Mouse (Mus musculus): ENCODE results near the gene Tbl1xr1. TPM values are rescaled to one million over a fixed set of nuclear protein-coding genes. Genes with fewer than 3 reads are reported as not detected.

Gene Tbl1xr1
- polyA plus RNA-seq, 1 experiment = 82.2 TPM

GRCm38 (mm10) chr3:22109651-22110050 is 33.2 kb downstream of the Tbl1xr1 start:
- TF ChIP-seq POLR2A (IDR thresholded peaks at IDR 0.05; ENCODE audit: low read depth, low read length) (no peak), CTCF (IDR thresholded peaks at IDR 0.05; ENCODE audit: borderline replicate concordance, insufficient read depth, low read length) (no peak)
- H3K4me1 ChIP-seq (ENCODE audit: control insufficient read depth, insufficient read depth, low read length) = peaks cover 3% of the 10 kb centered on the region; the same call in 1 of the 2 replicates
- H3K4me3 ChIP-seq (ENCODE audit: insufficient read depth, low read length) = no peak overlapping the region
- no peak overlapping the region for H3K27ac ChIP-seq (ENCODE audit: insufficient read depth, low read length)

DNA sequence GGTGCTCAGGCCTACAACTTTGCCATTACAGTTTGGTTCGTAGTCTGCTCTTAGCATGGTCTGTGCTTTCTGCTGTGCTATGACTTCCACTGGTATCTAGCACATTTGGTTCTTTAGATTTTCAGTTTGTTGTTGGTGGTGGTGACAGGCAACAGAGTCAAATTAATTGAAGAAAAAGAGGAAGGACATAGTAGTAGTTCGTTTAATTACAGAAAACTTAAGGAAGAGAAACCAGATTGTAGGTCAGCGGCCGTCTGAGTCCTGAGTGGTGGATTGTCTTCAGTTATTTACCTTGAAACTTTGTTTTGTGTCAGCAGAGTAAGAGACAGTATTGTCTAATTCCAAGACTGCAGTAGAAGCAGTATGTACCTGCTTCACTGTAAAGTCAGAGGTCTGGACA is 37.3 kb downstream of the Tbl1xr1 start:
- TF ChIP-seq POLR2A (IDR thresholded peaks at IDR 0.05; ENCODE audit: low read depth, low read length) (no peak), CTCF (IDR thresholded peaks at IDR 0.05; ENCODE audit: borderline replicate concordance, insufficient read depth, low read length) (no peak)
- H3K4me3 ChIP-seq (ENCODE audit: insufficient read depth, low read length) = no peak overlapping the region
- no peak overlapping the region for H3K27ac ChIP-seq (ENCODE audit: insufficient read depth, low read length)
- no peaks in the 10 kb centered on the region for H3K4me1 ChIP-seq (ENCODE audit: control insufficient read depth, insufficient read depth, low read length)

DNA sequence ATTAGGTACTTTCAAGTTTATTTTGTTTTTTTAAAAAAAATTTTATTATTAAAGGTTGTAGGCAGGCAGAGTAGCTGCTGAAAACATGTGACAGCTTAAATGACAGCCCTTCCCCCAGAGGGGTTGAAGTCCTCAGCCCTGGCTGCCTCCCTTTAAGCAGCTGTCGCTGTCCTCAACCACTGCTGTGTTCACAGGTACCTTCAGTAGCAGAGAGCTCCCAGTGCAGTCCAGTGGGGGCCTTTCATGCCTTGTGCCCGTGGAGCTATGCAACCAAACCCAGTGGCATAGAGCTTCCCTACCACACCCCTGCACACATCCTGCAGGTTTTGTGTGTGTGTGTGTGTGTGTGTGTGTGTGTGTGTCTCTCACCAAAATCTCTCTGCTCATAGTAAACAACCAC is 38.8 kb downstream of the Tbl1xr1 start:
- H3K27ac ChIP-seq (ENCODE audit: insufficient read depth, low read length) = no peak overlapping the region
- H3K4me3 ChIP-seq (ENCODE audit: insufficient read depth, low read length) = no peak overlapping the region
- no peak for TF ChIP-seq POLR2A (IDR thresholded peaks at IDR 0.05; ENCODE audit: low read depth, low read length)
- no peak for TF ChIP-seq CTCF (IDR thresholded peaks at IDR 0.05; ENCODE audit: borderline replicate concordance, insufficient read depth, low read length)
- no peaks in the 10 kb centered on the region for H3K4me1 ChIP-seq (ENCODE audit: control insufficient read depth, insufficient read depth, low read length)

DNA sequence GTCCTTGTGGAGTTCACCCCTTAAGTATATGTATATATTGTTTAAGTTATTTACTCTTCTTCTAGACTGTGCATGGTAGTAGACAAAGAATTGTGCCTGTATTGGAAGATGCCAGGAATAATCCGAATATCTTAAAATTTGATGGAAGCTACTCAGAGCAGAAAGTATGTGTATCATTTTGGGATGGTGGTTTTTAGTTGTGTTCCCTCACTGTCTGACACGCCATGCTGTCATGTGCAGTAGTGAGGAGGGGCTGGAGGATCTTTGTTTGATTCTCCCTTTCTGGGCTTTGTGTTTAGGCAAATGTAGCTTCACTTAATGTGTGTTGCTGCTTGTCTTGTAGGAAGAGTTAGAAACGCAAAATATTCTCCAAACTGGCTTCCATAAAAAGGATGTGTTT is 39.2 kb downstream of the Tbl1xr1 start:
- Histone ChIP-seq H3K27ac (ENCODE audit: insufficient read depth, low read length) (no peak overlapping the region), H3K4me3 (ENCODE audit: insufficient read depth, low read length) (no peak overlapping the region), H3K4me1 (ENCODE audit: control insufficient read depth, insufficient read depth, low read length) (no peaks in the 10 kb centered on the region)
- TF ChIP-seq POLR2A (IDR thresholded peaks at IDR 0.05; ENCODE audit: low read depth, low read length) (no peak), CTCF (IDR thresholded peaks at IDR 0.05; ENCODE audit: borderline replicate concordance, insufficient read depth, low read length) (no peak)

DNA sequence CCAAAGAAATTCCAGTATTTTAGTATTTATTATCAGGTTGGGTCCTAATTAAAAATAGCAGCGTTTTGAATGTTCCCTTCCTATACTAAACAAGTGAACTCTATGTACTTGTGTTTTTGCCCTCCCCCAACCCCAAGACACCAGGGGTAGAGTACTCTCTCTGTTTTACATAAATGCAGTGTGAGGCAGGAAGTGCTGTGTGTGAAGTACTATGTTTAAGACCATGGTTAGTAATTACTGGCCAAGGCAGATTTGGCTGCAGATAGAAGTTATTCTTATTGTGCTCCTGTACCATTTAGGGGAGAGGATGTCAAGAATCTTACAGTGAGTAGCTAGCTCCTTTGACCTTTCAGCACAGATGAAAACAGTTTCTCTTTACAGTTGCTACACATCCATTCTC is 39.7 kb downstream of the Tbl1xr1 start:
- Histone ChIP-seq H3K4me3 (ENCODE audit: insufficient read depth, low read length) (no peak overlapping the region), H3K27ac (ENCODE audit: insufficient read depth, low read length) (no peak overlapping the region), H3K4me1 (ENCODE audit: control insufficient read depth, insufficient read depth, low read length) (no peaks in the 10 kb centered on the region)
- no peak for TF ChIP-seq POLR2A (IDR thresholded peaks at IDR 0.05; ENCODE audit: low read depth, low read length)
- no peak for TF ChIP-seq CTCF (IDR thresholded peaks at IDR 0.05; ENCODE audit: borderline replicate concordance, insufficient read depth, low read length)

GRCm38 (mm10) chr3:22121741-22122140 is 45.3 kb downstream of the Tbl1xr1 start:
- Histone ChIP-seq H3K4me1 (ENCODE audit: control insufficient read depth, insufficient read depth, low read length) (no peaks in the 10 kb centered on the region), H3K4me3 (ENCODE audit: insufficient read depth, low read length) (no peak overlapping the region), H3K27ac (ENCODE audit: insufficient read depth, low read length) (no peak overlapping the region)
- no peak for TF ChIP-seq CTCF (IDR thresholded peaks at IDR 0.05; ENCODE audit: borderline replicate concordance, insufficient read depth, low read length)
- no peak for TF ChIP-seq POLR2A (IDR thresholded peaks at IDR 0.05; ENCODE audit: low read depth, low read length)

GRCm38 (mm10) chr3:22123145-22123544 is 46.7 kb downstream of the Tbl1xr1 start:
- Histone ChIP-seq H3K4me1 (ENCODE audit: control insufficient read depth, insufficient read depth, low read length) (no peaks in the 10 kb centered on the region), H3K4me3 (ENCODE audit: insufficient read depth, low read length) (no peak overlapping the region), H3K27ac (ENCODE audit: insufficient read depth, low read length) (no peak overlapping the region)
- TF ChIP-seq CTCF (IDR thresholded peaks at IDR 0.05; ENCODE audit: borderline replicate concordance, insufficient read depth, low read length) = no peak
- no peak for TF ChIP-seq POLR2A (IDR thresholded peaks at IDR 0.05; ENCODE audit: low read depth, low read length)

- Histone ChIP-seq H3K27ac (ENCODE audit: insufficient read depth, low read length) (no peak overlapping the region), H3K4me1 (ENCODE audit: control insufficient read depth, insufficient read depth, low read length) (no peaks in the 10 kb centered on the region), H3K4me3 (ENCODE audit: insufficient read depth, low read length) (no peak overlapping the region)
- TF ChIP-seq CTCF (IDR thresholded peaks at IDR 0.05; ENCODE audit: borderline replicate concordance, insufficient read depth, low read length) = no peak
These were observed 49.9 kb downstream of the Tbl1xr1 start for GRCm38 (mm10) chr3:22126251-22126826.

DNA sequence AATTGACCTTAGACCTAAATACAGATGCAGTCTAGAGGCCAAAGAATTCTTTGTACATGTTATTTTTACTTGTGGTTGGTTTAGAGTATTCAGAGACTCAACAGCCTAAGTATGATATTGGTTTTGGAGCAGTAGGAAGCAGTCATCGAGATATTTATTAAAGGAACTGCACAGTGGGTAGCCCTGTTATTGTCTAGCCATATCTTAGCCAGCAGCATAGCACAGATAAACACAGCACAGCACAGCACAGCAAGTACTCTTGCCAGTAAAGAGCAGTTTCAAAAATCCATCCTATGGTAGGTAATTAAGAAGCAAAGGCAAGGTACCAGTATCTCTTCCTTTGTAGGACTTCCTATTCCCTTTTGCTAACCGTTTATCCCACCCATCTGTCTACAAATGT is 54.8 kb downstream of the Tbl1xr1 start:
- H3K4me1 ChIP-seq (ENCODE audit: control insufficient read depth, insufficient read depth, low read length) = no peaks in the 10 kb centered on the region
- H3K27ac ChIP-seq (ENCODE audit: insufficient read depth, low read length) = no peak overlapping the region
- TF ChIP-seq CTCF (IDR thresholded peaks at IDR 0.05; ENCODE audit: borderline replicate concordance, insufficient read depth, low read length) (no peak), POLR2A (IDR thresholded peaks at IDR 0.05; ENCODE audit: low read depth, low read length) (no peak)
- H3K4me3 ChIP-seq (ENCODE audit: insufficient read depth, low read length) = no peak overlapping the region

DNA sequence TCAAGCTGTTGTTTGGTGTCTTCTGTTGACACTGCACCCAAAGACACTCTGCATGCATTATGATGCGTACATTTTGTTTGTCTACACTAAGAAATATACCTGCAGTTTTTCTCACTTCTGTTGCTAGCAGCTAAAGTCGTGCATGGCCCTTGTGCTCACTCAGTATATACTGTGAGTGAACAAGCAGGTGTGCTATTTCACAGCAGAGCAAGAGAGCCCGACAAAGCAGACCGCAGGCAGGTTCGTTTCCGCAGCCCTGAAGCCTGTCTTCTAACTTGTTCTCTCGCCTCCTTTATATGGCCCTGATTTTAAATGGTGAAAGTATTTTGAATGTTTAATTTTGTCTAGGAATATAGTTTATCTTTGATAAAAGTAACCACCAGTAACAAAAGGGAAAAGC is 57.2 kb downstream of the Tbl1xr1 start:
- TF ChIP-seq CTCF (IDR thresholded peaks at IDR 0.05; ENCODE audit: borderline replicate concordance, insufficient read depth, low read length) (no peak), POLR2A (IDR thresholded peaks at IDR 0.05; ENCODE audit: low read depth, low read length) (no peak)
- H3K4me3 ChIP-seq (ENCODE audit: insufficient read depth, low read length) = no peak overlapping the region
- H3K4me1 ChIP-seq (ENCODE audit: control insufficient read depth, insufficient read depth, low read length) = no peaks in the 10 kb centered on the region
- no peak overlapping the region for H3K27ac ChIP-seq (ENCODE audit: insufficient read depth, low read length)
